Mouse (Mus musculus) neural tube, embryonic 11.5 days (tissue): ENCODE measurements around the gene Safb2. TPM values are rescaled to one million over a fixed set of nuclear protein-coding genes. Genes with fewer than 3 reads are reported as not detected.
"Not testable (repeated sequence)": the region's sequence is repeated elsewhere in the genome, so short reads cannot be mapped to it uniquely, and the experiment has no call there.

Experiments used
- ATAC-seq: fragments of 200-750 bp; cut with Nextera tagmentation; 2 replicates; pipeline ENCODE4 v1.8.0; 2017; ENCODE audit warnings: moderate number of reproducible peaks, mild to moderate bottlenecking, moderate TSS enrichment, moderate library complexity; ENCODE audit not compliant: insufficient read depth, low FRiP score, low TSS enrichment
- DNase-seq: peaks from one replicate; pipeline ENCODE4 v3.0.0-alpha.2; 2015; ENCODE audit warnings: low spot score
- H3K27ac ChIP-seq: fragments of 300-500 bp; sonication (generic); 2 replicates; pipeline ENCODE4 v1.5.1; 2014; ENCODE audit warnings: low read depth, mild to moderate bottlenecking, low read length
- H3K27me3 ChIP-seq: fragments of 300-500 bp; sonication (generic); 2 replicates; pipeline ENCODE4 v1.6.1; 2014; ENCODE audit warnings: mild to moderate bottlenecking, low read length, mixed read lengths; ENCODE audit not compliant: control insufficient read depth, insufficient read depth
- H3K36me3 ChIP-seq: fragments of 300-500 bp; sonication (generic); 2 replicates; pipeline ENCODE4 v1.6.1; 2014; ENCODE audit warnings: mild to moderate bottlenecking, low read length, moderate library complexity, mixed read lengths; ENCODE audit not compliant: control insufficient read depth, insufficient read depth
- H3K4me1 ChIP-seq: fragments of 300-500 bp; sonication (generic); 2 replicates; pipeline ENCODE4 v1.6.1; 2014; ENCODE audit warnings: low read length, mixed read lengths; ENCODE audit not compliant: control insufficient read depth, insufficient read depth
- H3K4me2 ChIP-seq: fragments of 300-500 bp; sonication (generic); 2 replicates; pipeline ENCODE4 v1.6.1; 2014; ENCODE audit warnings: low read depth, mild to moderate bottlenecking, moderate library complexity
- H3K4me3 ChIP-seq: fragments of 300-500 bp; sonication (generic); 2 replicates; pipeline ENCODE4 v1.5.1; 2014; ENCODE audit warnings: low read depth, low read length
- H3K9ac ChIP-seq: fragments of 300-500 bp; sonication (generic); 2 replicates; pipeline ENCODE4 v1.6.1; 2014; ENCODE audit warnings: mild to moderate bottlenecking, low read length
- H3K9me3 ChIP-seq: fragments of 300-500 bp; sonication (generic); 2 replicates; pipeline ENCODE4 v1.6.1; 2016; ENCODE audit warnings: low read length; ENCODE audit not compliant: control insufficient read depth
- WGBS: fragments of 180-500 bp; shearing (Covaris S2); extraction: QIAGEN DNeasy Blood & Tissue Kit; methylation state at CpG from one replicate; pipeline ENCODE4 v1.1.7; 2014; 5-methylcytosine and 5-hydroxymethylcytosine counted together
- polyA plus RNA-seq: library from polyadenylated mRNA; unstranded; fragments of >200 nt; fragmentation: Nextera tagmentation; extraction: Ambion mirVana; gene quantifications from 2 replicates; pipeline ENCODE4 v1.2.1, GENCODE M21; 2014

Safb2 gene
- polyA plus RNA-seq, 1 experiment from 2014 or later: 56.8 TPM

DNA sequence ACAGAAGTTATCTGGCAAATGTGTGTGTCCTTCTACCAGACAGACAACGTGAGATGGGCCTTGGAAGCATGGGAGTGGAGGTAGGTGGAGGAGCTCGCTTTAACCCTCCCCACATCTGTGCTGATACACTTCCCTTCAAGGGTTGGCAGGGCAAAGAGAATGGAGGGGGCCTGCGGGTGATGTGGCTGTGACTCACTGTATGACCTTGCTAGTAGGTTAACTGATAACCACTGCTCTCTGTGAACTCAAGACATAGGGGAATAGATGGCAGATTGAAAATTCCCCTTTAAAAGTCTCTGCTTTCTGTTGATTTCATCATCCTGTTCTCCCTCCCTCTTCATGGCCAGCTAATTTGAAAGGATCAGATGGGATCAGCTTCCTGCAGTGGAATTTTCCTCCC lies 41.1 kb upstream of the Safb2 start:
- ATAC-seq (no peak), DNase-seq (no peak)
- Histone ChIP-seq H3K27ac (no peak overlapping the region), H3K9ac (no peak overlapping the region), H3K4me2 (peak overlapping the region; percentile 95; the same call in 1 of the 2 replicates), H3K4me1 (peaks cover 13% of the 10 kb centered on the region), H3K4me3 (no peak overlapping the region), H3K9me3 (no peaks in the 10 kb centered on the region), H3K36me3 (peaks cover 7% of the 10 kb centered on the region), H3K27me3 (no peaks in the 10 kb centered on the region)
- WGBS: 91% methylated on average over 3 of the region's 3 CpGs

DNA sequence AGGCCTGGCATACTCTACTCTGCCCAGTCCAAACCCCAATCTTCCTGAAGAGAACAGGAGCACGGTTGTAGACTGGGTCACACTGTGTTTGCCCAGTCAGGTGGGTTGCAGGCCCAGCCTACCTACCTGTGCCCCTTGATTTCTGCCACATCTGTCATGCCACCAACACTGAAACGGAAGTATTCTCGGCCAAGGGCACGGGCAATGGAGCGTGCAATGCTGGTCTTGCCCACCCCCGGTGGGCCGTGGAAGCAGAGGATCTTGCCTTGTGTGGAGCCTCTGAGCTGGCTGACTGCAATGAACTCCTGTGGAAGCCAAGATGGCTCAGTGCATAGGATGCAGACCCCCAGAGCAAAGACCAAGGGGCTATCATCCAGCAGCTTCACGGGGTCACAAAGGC lies 33.2 kb upstream of the Safb2 start:
- H3K27me3 ChIP-seq: no peaks in the 10 kb centered on the region
- peaks cover 26% of the 10 kb centered on the region for H3K36me3 ChIP-seq
- H3K9ac ChIP-seq: no peak overlapping the region
- no peak overlapping the region for H3K4me3 ChIP-seq
- DNase-seq (no peak), ATAC-seq (no peak)
- H3K4me2 ChIP-seq: no peak overlapping the region
- no peaks in the 10 kb centered on the region for H3K9me3 ChIP-seq
- H3K4me1 ChIP-seq: peaks cover 7% of the 10 kb centered on the region
- 92% methylated on average over 8 of the region's 8 CpGs for WGBS
- H3K27ac ChIP-seq: no peak overlapping the region

GRCm38 (mm10) chr17:56616725-56617124 lies 32.3 kb upstream of the Safb2 start:
- 92% methylated on average over 3 of the region's 3 CpGs for WGBS
- H3K27me3 ChIP-seq: no peaks in the 10 kb centered on the region
- H3K9ac ChIP-seq: no peak overlapping the region

GRCm38 (mm10) chr17:56615792-56616191 lies 31.4 kb upstream of the Safb2 start:
- no peak overlapping the region for H3K4me2 ChIP-seq
- H3K4me3 ChIP-seq: no peak overlapping the region
- H3K9me3 ChIP-seq: no peaks in the 10 kb centered on the region
- DNase-seq (no peak), ATAC-seq (no peak)
- no peaks in the 10 kb centered on the region for H3K27me3 ChIP-seq
- no peak overlapping the region for H3K9ac ChIP-seq
- H3K36me3 ChIP-seq: peaks cover 21% of the 10 kb centered on the region
- peaks cover 7% of the 10 kb centered on the region for H3K4me1 ChIP-seq
- no peak overlapping the region for H3K27ac ChIP-seq
- 94% methylated on average over 4 of the region's 4 CpGs for WGBS

More at GRCm38 (mm10) chr17:56616725-56617124, 32.3 kb upstream of the Safb2 start:
- Histone ChIP-seq H3K9me3 (no peaks in the 10 kb centered on the region), H3K27ac (no peak overlapping the region), H3K4me1 (peaks cover 7% of the 10 kb centered on the region), H3K4me2 (no peak overlapping the region), H3K36me3 (peaks cover 24% of the 10 kb centered on the region), H3K4me3 (no peak overlapping the region)
- DNase-seq: no peak
- no peak for ATAC-seq

- peak overlapping the region; percentile 80; the same call in 1 of the 2 replicates for H3K4me3 ChIP-seq
- no peak for DNase-seq
- H3K4me1 ChIP-seq: peaks cover 7% of the 10 kb centered on the region
- no peak overlapping the region for H3K9ac ChIP-seq
- no peak overlapping the region for H3K27ac ChIP-seq
- no peak for ATAC-seq
- H3K9me3 ChIP-seq: no peaks in the 10 kb centered on the region
- no peaks in the 10 kb centered on the region for H3K27me3 ChIP-seq
- H3K4me2 ChIP-seq: peak overlapping the region; percentile 93
- peaks cover 21% of the 10 kb centered on the region for H3K36me3 ChIP-seq
- 91% methylated on average over 11 of the region's 11 CpGs for WGBS
Measured at GRCm38 (mm10) chr17:56615136-56615784, 30.9 kb upstream of the Safb2 start.

- Histone ChIP-seq H3K4me2 (peak overlapping the region; percentile 93), H3K4me1 (peaks cover 7% of the 10 kb centered on the region), H3K9ac (peak overlapping the region; percentile 84), H3K27me3 (no peaks in the 10 kb centered on the region), H3K4me3 (peak overlapping the region; percentile 80), H3K27ac (no peak overlapping the region), H3K9me3 (no peaks in the 10 kb centered on the region), H3K36me3 (peaks cover 21% of the 10 kb centered on the region)
- DNase-seq (no peak), ATAC-seq (no peak)
- 40% methylated on average over 14 of the region's 14 CpGs for WGBS
Measured at GRCm38 (mm10) chr17:56614391-56615135, 30.2 kb upstream of the Safb2 start.

GRCm38 (mm10) chr17:56613893-56614292 lies 29.5 kb upstream of the Safb2 start:
- ATAC-seq, H3K9me3 ChIP-seq, H3K4me1 ChIP-seq, DNase-seq, H3K27me3 ChIP-seq: not testable (repeated sequence)
- H3K36me3 ChIP-seq: peaks cover 17% of the 10 kb centered on the region
- peak overlapping the region; percentile 84 for H3K9ac ChIP-seq
- H3K4me3 ChIP-seq: peak overlapping the region; percentile 80
- H3K27ac ChIP-seq: peak overlapping the region; percentile 88
- under 1% methylated on average over 26 of the region's 26 CpGs for WGBS
- H3K4me2 ChIP-seq: peak overlapping the region; percentile 93

DNA sequence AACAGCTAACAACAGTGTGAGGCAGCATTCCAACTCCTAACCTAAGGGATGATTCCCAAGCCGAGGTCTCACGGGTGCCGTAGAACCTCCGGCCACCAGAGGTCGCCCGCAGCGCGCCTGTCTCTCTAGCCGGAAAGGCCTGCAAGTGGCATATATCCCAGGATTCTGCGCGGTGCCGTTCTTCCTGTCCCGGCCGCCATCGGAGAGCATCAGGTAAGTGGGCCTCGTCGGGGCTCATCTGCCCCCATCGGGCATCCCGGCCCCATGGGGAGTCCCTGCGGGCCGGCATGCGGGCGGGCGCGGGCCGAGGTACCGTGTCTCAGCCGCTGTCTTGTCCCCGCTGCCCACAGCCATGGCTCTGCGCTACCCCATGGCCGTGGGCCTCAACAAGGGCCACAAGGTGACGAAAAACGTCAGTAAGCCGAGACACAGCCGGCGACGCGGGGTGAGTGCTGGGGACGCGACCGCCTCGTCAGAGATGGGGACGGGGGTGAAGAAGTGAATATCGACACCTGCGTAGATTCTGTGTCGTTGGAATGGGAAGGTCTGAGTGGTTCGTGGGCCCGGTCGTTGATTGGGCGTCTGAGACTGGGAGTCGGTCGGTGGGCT lies 29.0 kb upstream of the Safb2 start, which contains the start of gene Rpl36:
TSS of gene Rpl36 (plus strand) at position 181 of the 609 bp plus-strand sequence.
- H3K4me2 ChIP-seq: peak within 1 kb of the TSS; percentile 93
- peaks cover 11% of the 10 kb centered on the region for H3K4me1 ChIP-seq
- peak within 1 kb of the TSS; percentile 88 for H3K27ac ChIP-seq
- peak; percentile 95 for DNase-seq
- peak within 1 kb of the TSS; percentile 84 for H3K9ac ChIP-seq
- peak within 1 kb of the TSS; percentile 80 for H3K4me3 ChIP-seq
- peaks cover 14% of the 10 kb centered on the region for H3K36me3 ChIP-seq
- ATAC-seq: peak; percentile 36; the same call in 1 of the 2 replicates
- no peaks in the 10 kb centered on the region for H3K9me3 ChIP-seq
- no peaks in the 10 kb centered on the region for H3K27me3 ChIP-seq
- under 1% methylated on average over 52 of the region's 52 CpGs for WGBS
